Mouse (Mus musculus): ENCODE measurements around the gene Gm7978. TPM values are rescaled to one million over a fixed set of nuclear protein-coding genes. Genes with fewer than 3 reads are reported as not detected.
"Not testable (repeated sequence)": the region's sequence is repeated elsewhere in the genome, so short reads cannot be mapped to it uniquely, and the experiment has no call there.

Gm7978 gene
- not detected for total RNA-seq (2021)

DNA sequence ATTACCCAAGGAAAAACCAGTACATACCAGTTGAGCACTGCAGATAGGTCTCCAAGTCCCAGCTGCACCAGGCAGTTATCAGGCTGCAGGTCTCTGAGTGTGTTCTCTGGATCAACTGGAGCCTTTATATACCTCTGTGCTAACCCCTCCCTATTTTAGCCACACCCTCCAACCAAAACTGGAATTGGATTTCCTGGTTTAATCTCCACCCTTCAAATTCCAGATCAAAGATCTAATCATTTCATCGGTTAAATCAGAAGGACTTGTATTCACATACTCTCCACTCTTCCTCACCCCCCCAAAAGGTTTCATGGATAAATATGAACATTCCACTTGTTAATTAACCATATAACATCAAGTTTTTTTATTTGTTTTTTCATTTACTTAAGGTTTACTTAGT lies at the start of gene Gm7978:
Gm7978 (minus strand) TSS at position 101 of the 400 bp plus-strand sequence.
- intact Hi-C loops (cut with DNase I); DNase-seq (ENCODE audit: low spot score in 2 of 2): not testable (repeated sequence)

DNA sequence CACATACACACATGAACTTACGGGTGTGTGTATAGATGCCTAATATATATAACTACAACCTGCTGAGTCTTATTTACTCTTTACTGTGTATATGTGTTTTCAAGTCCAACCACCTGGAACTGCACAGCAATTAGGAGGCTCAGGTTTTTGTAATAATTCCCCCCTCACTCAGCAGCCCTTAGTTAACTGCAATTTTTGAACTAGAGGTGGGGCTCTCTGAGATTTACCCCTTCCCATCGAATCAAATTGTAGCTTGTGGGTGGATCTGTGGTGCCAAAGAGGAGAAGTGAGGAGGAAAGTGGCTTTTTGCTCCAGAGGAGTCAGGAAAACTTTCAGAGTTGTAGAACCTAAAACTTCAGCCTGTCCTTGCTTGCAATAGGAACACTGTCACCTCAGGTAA lies 39.7 kb upstream of the Gm7978 start, which contains the start of gene E330014E10Rik:
E330014E10Rik (plus strand) TSS at position 301 of the 400 bp plus-strand sequence.
- intact Hi-C loops (cut with DNase I); DNase-seq (ENCODE audit: low spot score in 2 of 2): not testable (repeated sequence)

DNA sequence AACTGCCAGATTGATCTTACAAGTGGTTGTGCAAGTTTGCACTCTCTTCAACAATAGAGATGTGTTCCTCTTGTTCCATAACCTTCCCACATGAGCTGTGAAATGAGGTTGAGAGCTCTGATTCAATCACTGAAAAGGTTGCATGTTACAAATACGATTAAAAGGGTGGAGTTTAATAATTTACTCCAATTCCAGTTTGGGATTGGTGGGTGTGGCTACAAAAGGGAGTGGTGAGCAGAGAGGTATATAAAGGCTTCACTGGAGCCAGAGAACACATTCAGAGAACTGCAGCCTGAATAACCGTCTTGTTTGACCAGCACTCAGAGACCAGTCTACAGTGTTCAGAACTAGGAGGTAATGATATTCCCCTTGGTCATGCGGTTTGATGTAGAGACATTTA lies 5.7 kb upstream of the Gm7978 start, which contains the start of gene Gm7982:
Gm7982 (plus strand) TSS at position 301 of the 400 bp plus-strand sequence.
- intact Hi-C loops (cut with DNase I); DNase-seq (ENCODE audit: low spot score in 2 of 2): not testable (repeated sequence)

Other genes starting within 250 kb of the Gm7978 start
- gene Gm3286, start 225.4 kb downstream of the Gm7978 start, total RNA-seq (2021): not detected
- not detected for gene Gm7971, start 141.3 kb downstream of the Gm7978 start, total RNA-seq (2021)
- not detected for gene Gm7982, start 5.8 kb upstream of the Gm7978 start, total RNA-seq (2021)
- gene E330014E10Rik, start 39.8 kb upstream of the Gm7978 start, total RNA-seq (2021): not detected
- gene Cxcl13, start 220.8 kb upstream of the Gm7978 start, total RNA-seq (2021): not detected